Mouse (Mus musculus): ENCODE measurements around the gene Ppp2r1b.

Gene Ppp2r1b

GRCm38 (mm10) chr9:50836097-50836496 is 9.0 kb upstream of the Ppp2r1b start:
- DNase-seq (ENCODE audit: low read depth, low spot score), result no peak

DNA sequence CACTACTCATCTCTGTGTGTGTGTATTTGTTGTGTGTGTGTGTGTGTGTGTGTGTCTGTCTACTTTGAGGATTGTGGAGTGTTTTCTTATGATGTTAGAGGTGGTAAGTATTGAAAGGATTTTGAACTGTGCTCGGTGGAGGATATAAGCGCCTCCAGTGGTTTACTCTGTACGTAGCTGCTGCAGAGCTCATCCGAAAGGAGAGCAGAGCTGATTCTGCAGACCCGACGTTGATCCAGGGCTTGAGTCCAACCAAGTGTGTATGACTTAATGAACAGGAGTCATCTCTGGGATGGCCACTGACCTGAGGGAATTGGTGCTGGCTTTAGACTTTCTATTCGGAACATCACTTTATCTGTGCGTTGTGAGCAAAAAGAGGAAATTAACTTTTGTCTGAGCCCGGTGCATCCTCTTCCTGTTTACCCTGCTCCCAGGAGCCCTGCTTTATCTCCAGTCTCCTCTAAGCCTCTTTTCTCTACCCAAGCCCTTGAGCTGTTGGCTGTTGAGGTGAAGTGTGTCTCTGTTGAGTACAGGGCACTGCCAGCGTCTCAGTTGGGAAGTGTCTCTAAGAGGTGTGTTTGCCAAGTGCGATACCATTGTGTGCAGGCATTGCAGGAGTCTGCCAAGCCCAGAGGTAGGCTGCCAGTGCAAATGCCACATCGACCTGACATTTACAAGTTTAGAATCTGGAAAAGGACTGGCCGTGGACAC is 3.9 kb upstream of the Ppp2r1b start:
- DNase-seq (ENCODE audit: low read depth, low spot score), result no peak

GRCm38 (mm10) chr9:50845547-50845946 is 446 bp downstream of the Ppp2r1b start:
- peak; percentile 14 for DNase-seq (ENCODE audit: low read depth, low spot score)

- no peak for DNase-seq (ENCODE audit: low read depth, low spot score)
Observed at GRCm38 (mm10) chr9:50847133-50847532, 2.0 kb downstream of the Ppp2r1b start.

DNA sequence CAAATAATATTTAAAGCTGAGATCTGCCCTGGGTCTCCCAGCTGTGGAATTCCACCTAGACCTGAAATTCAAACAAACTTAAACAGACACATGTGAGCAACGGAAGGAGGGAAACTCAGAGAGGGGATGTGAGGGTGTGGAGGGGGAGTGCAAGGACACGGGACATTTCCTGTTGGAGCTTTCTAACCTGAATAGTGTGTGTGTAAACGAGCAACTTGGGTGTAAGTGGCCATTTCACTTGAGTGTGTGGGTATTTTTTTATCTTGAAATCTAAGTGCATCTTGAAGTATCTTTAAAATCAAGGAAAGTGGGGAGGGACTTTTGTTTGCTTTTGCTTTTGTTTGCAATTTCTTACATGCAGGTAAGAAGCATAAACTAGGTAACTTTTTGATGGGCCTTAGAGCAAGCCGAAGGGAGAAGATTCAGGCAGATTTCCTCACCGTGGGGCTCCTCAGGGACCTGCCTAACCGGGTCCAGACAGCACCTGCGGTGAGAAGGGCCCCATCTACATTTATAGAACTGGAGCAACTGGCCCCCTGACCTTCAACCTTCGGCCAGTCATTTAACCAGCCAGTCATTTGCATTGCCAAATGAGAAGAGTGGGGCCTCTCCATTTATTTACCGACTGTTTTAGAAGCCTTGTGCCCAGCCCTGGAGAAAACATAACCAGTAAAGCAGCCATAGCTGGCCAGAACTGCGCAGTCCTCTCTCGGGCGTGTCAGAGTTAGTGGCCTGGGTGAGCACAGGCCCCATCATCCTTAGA is 2.7 kb downstream of the Ppp2r1b start:
- DNase-seq (ENCODE audit: low read depth, low spot score), result no peak

- DNase-seq (ENCODE audit: low read depth, low spot score), result no peak
Observed at GRCm38 (mm10) chr9:50848821-50849220, 3.7 kb downstream of the Ppp2r1b start.

GRCm38 (mm10) chr9:50849249-50849648 is 4.1 kb downstream of the Ppp2r1b start:
- peak; percentile 91 for DNase-seq (ENCODE audit: low read depth, low spot score)

DNA sequence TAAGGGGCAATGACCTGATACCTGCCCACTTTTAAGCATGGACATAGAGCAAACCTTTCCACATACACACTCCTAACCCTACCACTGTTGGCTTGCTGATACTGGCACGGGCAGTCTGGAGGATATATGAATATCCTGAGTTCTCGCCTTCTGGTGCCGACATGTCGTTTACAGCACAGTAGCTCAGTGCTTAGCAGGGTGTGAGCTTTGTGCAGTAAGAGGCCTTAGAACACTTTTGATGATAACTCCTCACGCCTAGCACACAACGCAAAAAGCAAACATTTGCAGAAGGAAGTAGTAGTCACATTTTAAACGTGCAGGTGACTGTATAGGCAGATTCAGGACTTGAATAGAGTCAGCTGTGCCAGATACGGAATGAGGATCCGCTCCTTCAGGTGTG is 4.7 kb downstream of the Ppp2r1b start:
- DNase-seq (ENCODE audit: low read depth, low spot score), result no peak

GRCm38 (mm10) chr9:50850271-50850670 is 5.2 kb downstream of the Ppp2r1b start:
- DNase-seq (ENCODE audit: low read depth, low spot score), result no peak

DNA sequence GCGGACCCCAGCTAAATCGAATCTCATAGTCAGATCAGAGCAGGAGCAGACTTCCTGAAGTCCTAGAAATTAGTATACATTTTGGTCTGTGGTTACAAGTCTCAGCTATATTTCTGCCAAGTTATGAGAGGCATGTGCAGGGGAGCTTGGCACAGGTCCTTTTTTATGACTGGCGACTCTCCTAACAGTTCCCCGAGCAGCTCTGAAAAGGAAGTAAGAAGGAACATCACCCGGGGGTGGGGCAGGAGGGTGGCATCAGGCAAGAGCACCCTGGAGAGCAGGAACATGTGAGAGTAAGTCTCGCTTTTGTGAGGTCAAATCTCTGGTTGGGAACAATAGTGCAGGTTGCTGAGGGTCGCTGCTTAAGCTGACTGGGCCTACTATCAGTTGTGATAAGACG is 5.6 kb downstream of the Ppp2r1b start:
- DNase-seq (ENCODE audit: low read depth, low spot score), result no peak

DNA sequence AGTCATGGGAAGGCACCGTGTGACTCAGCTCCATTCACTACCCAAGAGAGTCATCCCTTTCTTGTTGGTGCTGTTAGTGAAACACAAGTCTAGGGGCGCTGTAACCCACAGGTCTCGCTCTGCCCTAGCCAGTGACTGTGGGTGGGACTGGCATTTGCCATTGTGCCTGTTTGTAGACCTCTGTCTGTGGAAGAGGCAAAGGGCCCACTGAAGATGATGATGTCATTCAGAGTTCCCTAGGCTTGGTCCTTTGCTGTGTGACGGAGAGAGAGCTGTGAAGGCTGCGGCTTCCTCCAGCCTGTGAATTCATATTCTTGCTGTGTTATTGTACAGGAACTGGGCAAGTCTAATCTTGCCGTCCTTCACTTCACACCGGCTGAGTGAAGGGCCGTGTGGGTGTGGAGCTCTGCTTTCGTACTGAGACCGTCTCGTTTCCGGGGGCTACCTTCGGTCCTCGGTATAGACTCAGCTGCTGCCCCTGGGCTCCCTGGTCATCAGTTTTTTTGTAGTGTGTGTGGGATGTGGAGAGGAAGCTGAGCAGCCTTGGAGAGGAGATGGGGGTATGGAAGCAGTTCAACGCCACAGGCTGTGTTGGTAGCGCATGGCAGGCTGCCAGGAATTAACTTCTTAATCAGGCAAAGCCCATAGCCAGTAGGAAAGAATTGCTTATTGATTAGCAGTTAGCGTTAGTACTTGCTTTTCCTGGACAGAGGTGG is 7.7 kb downstream of the Ppp2r1b start:
- no peak for DNase-seq (ENCODE audit: low read depth, low spot score)

GRCm38 (mm10) chr9:50854376-50854775 is 9.3 kb downstream of the Ppp2r1b start:
- DNase-seq (ENCODE audit: low read depth, low spot score), result no peak

DNA sequence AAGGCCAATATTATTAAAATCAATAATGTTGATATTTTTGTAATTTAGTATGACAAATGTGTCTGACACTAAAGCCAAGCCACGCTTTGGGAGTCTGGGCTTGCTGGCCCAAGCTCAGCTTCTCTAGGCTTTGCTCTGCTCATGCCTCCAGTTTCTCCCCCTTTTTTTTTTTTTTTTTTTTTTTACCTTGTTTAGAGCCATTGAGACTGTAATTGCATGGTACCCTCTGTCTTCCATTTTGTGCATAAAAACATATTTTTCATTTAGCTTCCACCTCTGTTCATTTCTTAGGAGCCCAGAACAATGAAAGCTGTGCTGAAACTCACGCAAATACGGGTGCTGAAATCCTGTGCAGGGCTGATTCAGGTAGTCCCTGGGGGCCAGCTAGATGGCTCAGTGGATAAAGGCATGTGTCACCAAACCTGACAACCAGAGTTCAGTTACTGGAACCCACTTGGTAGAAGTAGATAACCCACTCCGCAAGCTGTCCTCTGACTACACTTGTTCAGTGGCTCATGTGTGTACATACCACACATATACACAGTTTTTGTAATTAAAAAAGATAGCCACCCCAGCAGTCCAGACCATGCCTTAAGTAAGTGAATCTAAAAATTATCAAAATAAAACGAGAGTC is 10.1 kb downstream of the Ppp2r1b start:
- no peak for DNase-seq (ENCODE audit: low read depth, low spot score)

DNA sequence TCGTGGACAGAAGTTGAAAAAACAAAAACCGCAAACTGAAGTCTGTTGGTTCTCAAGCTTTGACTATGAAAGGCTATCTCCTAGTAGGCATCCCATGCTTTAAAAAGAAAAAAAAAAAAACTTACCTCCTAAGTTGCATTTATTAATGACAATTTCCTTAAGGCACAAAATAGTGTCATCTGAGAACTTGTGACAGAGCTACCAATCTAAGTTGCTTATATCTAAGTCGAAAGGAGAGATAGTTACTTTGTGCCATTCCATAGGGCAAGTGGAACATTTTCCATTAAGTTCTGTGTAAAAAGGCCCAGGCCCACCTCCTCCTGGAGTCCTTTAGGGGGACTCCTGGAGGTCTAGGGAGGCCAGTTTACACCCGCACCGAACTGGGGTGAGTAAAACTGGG is 10.7 kb downstream of the Ppp2r1b start:
- no peak for DNase-seq (ENCODE audit: low read depth, low spot score)

GRCm38 (mm10) chr9:50856341-50857081 is 11.4 kb downstream of the Ppp2r1b start:
- peak; percentile 86 for DNase-seq (ENCODE audit: low read depth, low spot score)

DNA sequence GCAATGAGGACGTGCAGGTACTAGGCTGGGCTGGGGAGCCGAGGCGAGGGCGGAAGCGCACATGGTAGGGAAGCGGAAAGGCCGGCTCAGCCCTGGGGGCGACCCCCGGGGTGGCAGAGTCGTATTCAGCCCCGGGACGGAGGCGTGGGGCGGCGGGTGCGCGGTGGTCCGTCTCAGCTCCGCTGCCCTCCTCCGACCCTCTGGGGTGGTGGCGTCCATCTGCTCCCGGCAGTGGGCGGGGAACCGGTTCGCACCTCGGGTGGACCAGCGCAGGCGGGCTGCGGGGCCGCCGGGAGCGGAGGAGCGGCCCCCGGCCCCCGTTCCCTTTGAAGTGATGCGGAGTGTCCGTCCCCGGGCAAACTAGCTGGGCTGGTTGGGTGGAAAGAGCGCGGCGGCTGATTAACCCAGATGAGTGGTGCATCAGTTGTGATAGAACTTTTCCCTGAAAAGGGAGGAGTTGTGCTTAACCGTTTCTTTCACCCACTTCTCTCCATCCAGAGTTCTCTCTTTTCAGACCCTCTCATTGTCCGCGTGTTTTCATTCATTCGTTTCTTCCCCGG is 12.1 kb downstream of the Ppp2r1b start:
- DNase-seq (ENCODE audit: low read depth, low spot score), result peak; percentile 35

GRCm38 (mm10) chr9:50858681-50859080 is 13.6 kb downstream of the Ppp2r1b start:
- no peak for DNase-seq (ENCODE audit: low read depth, low spot score)

DNA sequence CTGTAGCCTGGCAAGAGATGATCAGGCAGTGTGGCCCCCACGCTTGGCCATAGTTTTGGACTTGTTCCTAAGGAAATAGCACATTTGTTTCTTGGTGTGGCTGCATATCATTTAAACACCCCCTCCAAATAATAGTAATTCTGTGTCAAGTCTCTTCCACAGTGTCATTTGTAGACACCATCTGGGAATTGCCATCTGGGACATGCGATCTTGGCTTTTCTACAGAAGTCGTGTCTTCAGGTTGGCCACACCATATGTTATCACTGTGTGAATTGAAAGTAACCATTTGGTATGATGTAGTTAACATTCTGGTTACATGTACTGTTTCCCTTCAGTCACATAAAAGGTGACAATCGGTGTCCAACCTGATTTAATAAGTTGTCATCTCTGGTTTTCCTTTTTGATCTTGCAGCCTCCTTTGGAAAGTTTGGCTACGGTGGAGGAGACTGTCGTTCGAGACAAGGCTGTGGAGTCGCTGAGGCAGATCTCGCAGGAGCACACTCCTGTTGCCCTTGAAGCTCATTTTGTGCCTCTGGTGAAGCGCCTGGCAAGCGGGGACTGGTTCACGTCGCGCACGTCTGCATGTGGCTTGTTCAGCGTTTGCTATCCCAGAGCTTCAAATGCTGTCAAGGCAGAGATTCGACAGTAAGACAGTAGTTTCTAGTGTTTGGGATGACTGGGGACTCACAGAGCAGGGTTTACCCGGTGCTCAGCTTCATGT is 16.2 kb downstream of the Ppp2r1b start:
- no peak for DNase-seq (ENCODE audit: low read depth, low spot score)

DNA sequence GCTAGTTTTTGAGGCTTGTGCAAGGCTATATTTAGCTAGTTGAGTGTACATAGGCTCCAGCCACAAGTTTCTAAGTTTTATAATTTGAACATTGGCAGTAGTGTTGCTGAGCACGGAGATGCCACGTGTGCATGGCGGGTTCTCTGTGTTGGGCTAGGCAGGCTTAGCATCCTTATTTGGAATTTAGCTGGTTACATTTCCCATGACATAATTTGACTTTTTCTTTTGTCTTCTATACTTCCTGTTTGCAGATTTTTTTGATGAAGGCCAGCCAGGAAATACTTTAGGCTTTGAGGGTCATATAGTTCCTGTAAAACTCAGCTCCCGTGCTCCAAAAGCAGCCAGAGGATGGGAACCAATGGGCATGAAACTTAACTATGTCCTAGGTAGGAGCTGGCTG is 18.7 kb downstream of the Ppp2r1b start:
- no peak for DNase-seq (ENCODE audit: low read depth, low spot score)

- no peak for DNase-seq (ENCODE audit: low read depth, low spot score)
Observed at GRCm38 (mm10) chr9:50864877-50865276, 19.8 kb downstream of the Ppp2r1b start.

Measured in mesoderm, embryonic 11.5 days (tissue).